ENCODE assay signal across 8 mouse cellular contexts in the genomic region with DNA sequence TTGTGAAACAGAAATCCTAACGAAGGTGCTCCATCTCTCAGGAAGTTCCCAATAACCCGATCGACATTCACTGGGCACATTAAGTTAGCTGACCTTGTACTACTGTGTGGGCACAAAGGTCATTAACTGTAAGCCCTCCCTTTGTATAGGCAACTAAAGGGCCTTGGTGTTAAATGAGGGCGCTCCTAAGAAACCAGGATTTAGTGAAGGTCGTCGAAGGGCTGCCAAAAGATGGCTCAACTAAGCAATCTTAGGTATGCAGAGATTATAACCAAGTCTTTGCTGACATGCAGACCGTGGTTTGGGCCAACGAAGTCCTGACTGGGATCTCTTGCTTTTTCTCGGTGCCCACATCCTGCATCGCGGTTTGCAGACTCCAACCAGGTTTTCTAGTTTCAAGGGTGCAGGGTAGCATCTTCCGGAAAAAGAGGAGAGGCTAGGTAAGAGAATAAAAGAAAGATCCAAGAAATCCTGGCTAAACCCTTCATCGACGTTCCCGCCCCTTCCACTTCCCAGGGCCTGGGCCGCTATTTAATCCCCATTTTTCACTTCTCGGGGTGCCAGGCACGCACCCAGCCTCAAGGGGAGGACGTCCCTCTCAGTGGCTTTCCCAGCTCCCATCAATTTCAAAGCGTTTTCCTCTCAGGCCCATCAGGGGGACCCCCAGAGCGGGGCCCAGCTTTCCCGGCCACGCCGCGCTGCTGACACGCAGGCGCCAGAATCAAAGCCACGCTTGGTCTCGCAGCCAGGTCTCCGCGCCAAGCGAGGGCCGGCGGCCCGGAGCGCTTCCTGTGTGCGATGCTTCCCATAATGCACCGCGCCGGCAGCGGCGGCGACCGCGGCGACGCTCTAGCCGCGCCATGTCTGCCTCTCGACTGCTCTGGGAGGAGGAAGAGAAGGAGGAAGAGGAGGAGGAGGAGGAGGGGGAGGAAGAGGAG. TPM values are rescaled to one million over a fixed set of nuclear protein-coding genes. Genes with fewer than 3 reads are reported as not detected.
DNase-seq lines count a peak whose midpoint lies in the region; ATAC-seq and TF ChIP-seq lines count a peak whose summit lies in the region.
"Not testable (repeated sequence)": the region's sequence is repeated elsewhere in the genome, so short reads cannot be mapped to it uniquely, and the experiment has no call there.

TSS of gene Zfp148 (plus strand) at position 893 of the 938 bp plus-strand sequence.

- in situ Hi-C loops in Patski (cut with MboI; ENCODE audit: low pct_unique_long_range_greater_than_20kb) = not testable (repeated sequence)

- not testable (repeated sequence) for H3K36me3 ChIP-seq in hindbrain, embryonic 13.5 days

- 4% methylated on average over 42 of the region's 50 CpGs for WGBS in hindbrain, embryonic 13.5 days

- H3K4me2 ChIP-seq in hindbrain, embryonic 13.5 days = peak within 1 kb of the TSS; percentile 86

- CTCF ChIA-PET in Patski (lab: Charles Lee) = interaction anchor here (1.2 kb wide), 1 partner anchor 43 kb away, joined by 3 read pairs; no protein-coding TSS in a partner anchor

- peak within 1 kb of the TSS; percentile 90 for H3K4me3 ChIP-seq in hindbrain, embryonic 13.5 days

- not testable (repeated sequence) for H3K27me3 ChIP-seq in Patski; hindbrain, embryonic 13.5 days

- not testable (repeated sequence) for TF ChIP-seq CTCF in Patski (IDR thresholded peaks at IDR 0.05)

- H3K9ac ChIP-seq in hindbrain, embryonic 13.5 days = peak within 1 kb of the TSS; percentile 97

- DNase-seq in Patski (ENCODE audit: low read depth, low spot score) = not testable (repeated sequence)
- peak; percentile 97 for DNase-seq in cerebellum, postnatal 14 days
- DNase-seq in frontal cortex, postnatal 14 days (ENCODE audit: low spot score in 2 of 2) = peak; percentile 83 to 88
- peak; percentile 91 to 92 for DNase-seq in layer of hippocampus, postnatal 36 days
- peak; percentile 90 for DNase-seq in lung, postnatal 36 days
- peak; percentile 96 for DNase-seq in retina, postnatal 1 day
- peak; percentile 80 to 83 for DNase-seq in urinary bladder, adult 18-20 months (ENCODE audit: low spot score in 2 of 2)

- peak; percentile 81 for ATAC-seq in Patski
- ATAC-seq in hindbrain, embryonic 13.5 days (ENCODE audit: low FRiP score) = peak; percentile 90

- H3K9me3 ChIP-seq in hindbrain, embryonic 13.5 days = not testable (repeated sequence)

- H3K27ac ChIP-seq in hindbrain, embryonic 13.5 days = peak within 1 kb of the TSS; percentile 96

- POLR2A ChIA-PET in Patski (lab: Charles Lee) = not testable (repeated sequence)

- H3K4me1 ChIP-seq in hindbrain, embryonic 13.5 days (replicated peaks) = peaks cover 32% of the 10 kb centered on the region

RNA-seq across cellular contexts. Expression of gene Zfp148, which starts in this region (rescaled TPM):
- polyA plus RNA-seq in Patski (2021) = 46.3 TPM
- 50.6 and 52.3 TPM in 2 replicates for polyA plus RNA-seq in hindbrain, embryonic 13.5 days (2015; fragmentation: Nextera tagmentation; extraction: Ambion mirVana)
- total RNA-seq in layer of hippocampus, postnatal 36 days (2021) = 100 to 1,000 TPM; 159 to 164 TPM
